Mouse (Mus musculus) spleen, postnatal 14 days (tissue): Measurements from ENCODE around the gene Myo1d.

Experiments
- DNase-seq, 2 experiments: peaks; one replicate each; pipeline ENCODE4 v3.0.0; 2021 to 2022; ENCODE audit warnings: low spot score in 2 of 2

The Myo1d gene

GRCm38 (mm10) chr11:80550264-80550663 is 229.6 kb downstream of the Myo1d start:
- no peak for DNase-seq

DNA sequence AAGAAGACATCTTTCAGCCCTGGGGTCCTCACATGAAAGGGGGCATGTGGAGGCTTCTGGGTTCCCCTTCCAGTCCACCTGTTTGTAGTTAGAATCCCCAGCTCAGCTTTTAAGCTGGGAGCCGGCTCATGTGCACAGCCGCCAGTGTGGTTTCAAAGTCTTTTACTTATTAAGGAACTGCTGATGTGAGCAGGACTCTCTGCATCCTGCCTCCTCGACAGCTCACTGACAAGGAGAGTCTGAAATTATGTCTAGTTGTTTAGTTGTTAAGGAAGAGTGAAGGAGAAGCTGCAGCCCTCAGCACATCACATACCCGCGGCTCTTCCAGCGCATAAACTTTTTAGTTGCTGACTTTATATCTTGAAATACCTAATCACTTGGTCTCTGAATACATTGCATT is 230.0 kb downstream of the Myo1d start:
- DNase-seq = no peak

DNA sequence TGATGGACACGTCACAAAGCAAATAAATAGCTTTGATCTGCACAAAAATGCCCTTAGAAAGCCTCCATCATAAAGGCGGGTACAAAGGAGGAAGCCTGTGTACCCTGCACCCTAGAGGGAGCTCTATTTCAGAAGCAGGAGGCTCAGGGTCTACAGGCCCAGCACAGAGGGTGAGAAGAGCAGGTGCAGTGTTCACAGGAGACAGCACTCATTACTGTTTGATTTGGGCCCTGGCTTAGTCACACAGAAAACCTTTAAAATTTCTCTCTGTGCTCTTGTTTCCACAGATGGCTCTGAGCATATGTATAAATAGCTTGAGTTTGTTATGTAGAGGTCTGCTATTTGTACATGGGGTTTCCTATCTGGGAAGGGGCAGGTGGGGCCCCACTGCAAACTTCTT is 233.6 kb downstream of the Myo1d start:
- no peak for DNase-seq

DNA sequence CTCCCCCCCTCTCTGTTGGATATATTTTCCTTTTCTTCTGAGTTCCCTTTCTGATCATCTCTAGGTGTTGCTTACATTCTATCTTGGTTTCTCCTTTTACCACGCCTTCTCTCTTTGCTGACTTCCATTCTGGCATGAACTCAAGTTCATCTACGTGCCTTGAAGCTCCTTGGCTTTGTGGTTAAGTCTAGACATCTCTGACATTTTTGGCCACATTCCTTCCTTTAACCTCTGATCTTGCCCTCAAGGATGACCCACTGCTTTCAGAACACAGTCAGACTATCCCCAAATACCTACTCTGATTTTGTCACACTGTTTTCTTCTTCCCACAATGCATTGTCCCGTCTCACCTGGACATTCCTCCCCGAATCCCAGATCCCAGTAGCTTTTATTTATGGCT is 240.8 kb downstream of the Myo1d start:
- DNase-seq = no peak

GRCm38 (mm10) chr11:80532966-80533365 is 246.9 kb downstream of the Myo1d start:
- DNase-seq = no peak

DNA sequence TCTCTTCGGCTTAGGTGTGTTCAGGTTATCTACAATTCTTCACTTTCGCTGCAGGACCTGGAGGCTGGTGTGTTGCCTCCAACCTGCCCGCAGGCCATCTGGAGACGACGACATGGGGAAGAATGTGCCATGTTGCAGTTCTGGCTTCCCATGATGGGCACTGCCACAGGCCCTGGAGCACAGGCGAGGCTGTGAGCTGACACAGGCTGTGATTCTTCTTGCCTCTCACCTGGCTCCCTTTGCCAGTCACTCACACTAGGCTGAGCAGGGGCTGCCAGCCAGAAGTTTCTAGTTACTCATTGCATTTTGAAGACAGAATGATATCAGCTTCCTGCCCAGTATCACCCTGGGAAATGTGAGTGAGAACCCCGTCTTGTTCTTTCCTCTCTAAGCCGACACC is 250.7 kb downstream of the Myo1d start:
- no peak for DNase-seq

DNA sequence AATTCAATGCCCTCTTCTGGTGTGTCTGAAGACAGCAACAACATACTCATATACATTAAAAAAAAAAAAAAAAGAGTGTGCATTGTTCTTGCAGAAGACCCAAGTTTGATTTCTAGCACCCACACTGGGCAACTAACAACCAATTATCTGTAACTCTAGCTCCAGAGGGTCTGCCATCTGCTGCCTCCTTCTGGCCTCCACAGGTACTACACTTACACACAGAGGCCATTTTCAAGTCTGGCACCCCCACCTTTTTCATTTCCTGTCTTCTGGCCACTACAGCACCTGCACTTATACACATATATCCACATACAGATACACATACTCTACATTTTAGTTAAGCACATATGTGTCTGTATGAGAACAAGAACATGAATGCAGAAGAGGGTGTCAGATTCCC is 252.1 kb downstream of the Myo1d start:
- no peak for DNase-seq

DNA sequence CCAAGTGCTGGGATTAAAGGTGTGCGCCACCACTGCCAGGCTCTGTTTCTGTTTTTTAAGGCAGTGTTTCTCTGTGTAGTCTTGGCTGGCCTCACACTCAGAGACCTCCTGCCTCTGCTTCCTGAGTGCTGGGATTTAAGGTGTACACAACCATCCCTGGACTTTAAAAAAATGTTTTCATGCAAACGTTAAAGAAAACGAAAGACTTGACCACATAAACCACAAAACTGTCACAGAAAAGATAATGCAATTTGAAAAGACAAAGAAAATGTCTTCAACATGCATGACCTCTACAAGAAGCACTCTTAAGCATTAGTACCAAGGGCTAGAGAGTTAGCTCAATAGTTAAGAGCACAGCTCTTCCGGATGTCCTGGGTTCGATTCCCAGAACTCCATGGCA is 255.6 kb downstream of the Myo1d start:
- no peak for DNase-seq

- no peak for DNase-seq
Measured at GRCm38 (mm10) chr11:80523410-80523809, 256.4 kb downstream of the Myo1d start.

DNA sequence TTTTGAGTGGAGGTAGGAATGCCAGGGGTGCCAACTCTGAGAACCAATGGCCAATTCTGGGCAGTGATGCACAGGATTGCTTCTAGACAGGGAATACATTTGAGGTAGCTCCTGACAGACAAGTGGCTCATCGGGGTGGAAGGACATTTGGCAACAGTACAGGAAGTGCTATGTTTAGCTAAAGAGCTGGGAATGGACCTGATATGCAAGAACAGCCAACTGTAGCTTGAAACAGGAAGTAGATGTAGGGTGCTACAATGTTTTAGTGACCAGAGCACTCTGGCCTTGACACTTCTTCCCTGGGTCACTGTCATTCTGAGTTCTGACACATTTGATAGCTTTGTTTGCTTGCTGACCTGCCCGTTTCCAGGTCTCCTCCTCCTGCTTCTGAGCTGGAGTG is 257.0 kb downstream of the Myo1d start:
- DNase-seq = no peak

- DNase-seq = no peak
Measured at GRCm38 (mm10) chr11:80521148-80521547, 258.7 kb downstream of the Myo1d start.

- DNase-seq = no peak
Measured at GRCm38 (mm10) chr11:80518421-80519367, 261.1 kb downstream of the Myo1d start.

DNA sequence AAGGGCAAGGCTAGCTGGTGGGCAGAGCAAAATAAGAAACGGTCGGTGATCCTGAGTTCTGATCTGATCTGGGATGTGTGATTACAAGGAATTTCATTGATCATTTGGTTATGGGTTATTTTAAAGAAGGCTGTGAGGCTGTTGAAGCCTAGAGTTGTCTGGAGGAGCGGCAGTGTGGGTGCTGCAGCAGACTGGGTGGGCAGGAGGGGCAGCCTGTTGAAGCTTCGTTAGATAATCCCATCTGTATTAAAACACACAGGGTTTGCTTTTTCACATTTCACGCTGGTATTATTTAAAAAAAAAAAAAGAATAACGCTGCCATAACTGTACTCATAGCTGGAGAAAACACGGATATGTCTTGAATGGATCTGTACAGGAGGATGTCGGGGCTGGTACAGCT is 263.9 kb downstream of the Myo1d start:
- DNase-seq = no peak

DNA sequence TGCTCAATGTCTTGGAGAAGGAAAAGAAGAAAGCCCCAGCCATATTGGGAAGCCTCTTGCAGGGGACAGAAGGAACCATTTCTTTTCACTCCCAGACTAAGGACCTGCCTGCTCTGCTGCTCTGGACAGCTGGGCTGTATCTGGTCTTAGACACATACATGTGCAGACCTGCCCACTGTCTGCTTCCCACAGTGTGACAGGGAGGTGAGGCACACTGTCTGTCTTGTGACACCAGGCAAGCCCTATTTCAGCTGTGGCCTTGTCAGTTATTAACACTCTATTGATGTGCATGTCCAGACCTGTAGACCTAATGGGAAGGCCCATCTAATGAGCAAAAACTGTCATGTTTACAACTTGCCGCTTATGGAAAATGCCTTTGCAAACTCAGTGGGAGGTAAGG is 264.5 kb downstream of the Myo1d start:
- no peak for DNase-seq

- DNase-seq = no peak
Measured at GRCm38 (mm10) chr11:80513796-80514195, 266.0 kb downstream of the Myo1d start.

GRCm38 (mm10) chr11:80512313-80513056 is 267.3 kb downstream of the Myo1d start:
- no peak for DNase-seq

DNA sequence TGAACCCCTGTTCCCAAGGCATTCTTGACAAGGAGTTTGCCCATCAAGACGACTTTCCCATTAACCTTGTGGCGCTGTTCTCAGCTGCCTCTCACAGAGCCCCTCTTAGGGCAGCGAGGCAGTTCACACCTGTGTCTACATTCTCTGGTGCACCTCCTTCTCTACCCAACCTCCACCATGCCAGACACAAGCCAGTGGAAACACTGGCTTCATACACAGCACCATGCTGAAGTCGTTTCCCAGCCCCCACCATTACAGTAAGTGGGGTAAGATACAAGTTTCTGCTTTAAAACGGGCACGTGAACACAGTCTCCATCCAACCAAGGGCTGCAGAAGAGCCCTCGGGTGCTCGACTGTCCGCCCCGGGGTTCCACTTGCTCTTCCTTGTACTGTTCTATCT is 269.7 kb downstream of the Myo1d start:
- no peak for DNase-seq

DNA sequence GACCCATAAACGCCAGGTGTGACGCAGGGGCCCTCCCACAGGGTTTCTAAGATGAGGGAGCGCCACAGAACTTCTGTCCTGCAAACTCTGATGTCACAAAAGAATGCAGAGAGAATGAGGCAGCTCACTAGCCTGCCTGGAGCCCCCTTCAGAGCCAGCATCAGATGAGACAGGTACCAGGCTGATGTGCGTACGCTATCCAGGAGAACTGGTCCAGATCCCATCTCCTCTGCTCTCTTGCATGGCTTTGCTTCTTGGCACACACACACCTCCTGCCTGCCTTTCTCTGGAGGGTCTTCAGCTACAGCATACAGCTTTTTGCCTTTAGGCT is 270.7 kb downstream of the Myo1d start:
- DNase-seq = no peak

- peak in 1 of 2 experiments; percentile 22 for DNase-seq
Measured at GRCm38 (mm10) chr11:80508361-80509175, 271.3 kb downstream of the Myo1d start.

- DNase-seq = no peak
Measured at GRCm38 (mm10) chr11:80507791-80508190, 272.0 kb downstream of the Myo1d start.

DNA sequence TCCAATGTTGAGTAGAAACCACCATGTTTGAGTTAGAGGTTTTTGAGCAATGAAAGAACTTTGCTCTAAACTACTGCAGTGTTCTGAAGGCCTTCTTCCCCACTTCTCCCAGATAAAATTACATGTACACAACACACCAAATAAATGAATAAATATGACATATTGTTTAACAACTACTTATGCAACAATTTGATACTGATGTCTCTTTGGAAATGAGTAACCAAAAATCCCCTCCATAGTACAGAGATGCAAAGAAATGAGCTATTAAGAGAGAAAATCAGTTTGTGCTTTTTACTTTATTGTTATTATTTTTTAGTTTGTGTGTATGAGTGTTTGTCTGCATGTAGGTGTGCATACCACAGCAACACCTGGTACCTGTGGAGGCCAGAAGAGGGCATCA is 273.3 kb downstream of the Myo1d start:
- no peak for DNase-seq

- no peak for DNase-seq
Measured at GRCm38 (mm10) chr11:80505581-80505980, 274.2 kb downstream of the Myo1d start.
